Mouse (Mus musculus) thymus, postnatal 36 days (tissue): Measurements from ENCODE around the gene Gm42878.

ENCODE experiments used
- DNase-seq, 2 experiments: peaks; one replicate each; pipeline ENCODE4 v3.0.0; 2022; ENCODE audit warnings: mixed read lengths in 2 of 2

Gm42878 gene

DNA sequence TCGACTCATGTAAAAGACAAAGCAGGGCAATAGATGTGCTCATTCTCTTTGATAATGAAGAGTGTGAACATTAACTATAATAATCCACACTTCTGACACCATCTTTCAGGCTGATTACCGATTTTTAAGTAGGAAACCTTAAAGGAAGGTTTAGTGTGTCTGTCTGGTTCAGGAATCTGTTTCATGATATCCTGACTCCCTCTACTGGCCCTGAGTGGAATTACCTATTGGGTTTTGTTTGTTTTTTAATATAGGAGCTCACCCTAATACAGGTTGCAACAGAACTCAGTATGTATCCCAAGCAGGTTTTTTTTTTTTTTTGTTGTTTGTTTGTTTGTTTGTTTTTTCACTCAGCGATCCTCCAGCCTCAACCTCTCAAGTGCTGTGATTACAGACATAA lies 67.6 kb downstream of the Gm42878 start:
- no peak for DNase-seq

DNA sequence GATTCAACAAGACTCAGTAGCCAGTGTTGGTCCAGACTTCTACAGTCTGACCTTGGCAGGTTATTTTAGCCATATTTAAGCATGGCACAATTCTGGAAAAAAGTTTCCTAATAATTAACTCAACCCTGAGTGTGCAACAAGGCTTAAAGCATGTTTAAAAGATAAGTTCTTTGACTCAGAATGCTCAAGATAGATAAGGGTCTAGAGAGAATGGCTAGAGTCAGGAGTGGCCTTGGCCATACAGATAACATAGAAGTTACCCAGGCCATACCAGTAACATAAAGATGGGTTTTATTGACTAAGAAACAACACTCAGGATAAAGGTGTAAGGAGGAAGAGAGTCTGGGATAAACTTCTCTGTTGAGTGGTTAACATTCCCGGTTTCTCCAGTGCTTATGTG lies 69.2 kb downstream of the Gm42878 start:
- no peak for DNase-seq

GRCm38 (mm10) chr5:121474610-121475009 lies 70.7 kb downstream of the Gm42878 start:
- DNase-seq: no peak

DNA sequence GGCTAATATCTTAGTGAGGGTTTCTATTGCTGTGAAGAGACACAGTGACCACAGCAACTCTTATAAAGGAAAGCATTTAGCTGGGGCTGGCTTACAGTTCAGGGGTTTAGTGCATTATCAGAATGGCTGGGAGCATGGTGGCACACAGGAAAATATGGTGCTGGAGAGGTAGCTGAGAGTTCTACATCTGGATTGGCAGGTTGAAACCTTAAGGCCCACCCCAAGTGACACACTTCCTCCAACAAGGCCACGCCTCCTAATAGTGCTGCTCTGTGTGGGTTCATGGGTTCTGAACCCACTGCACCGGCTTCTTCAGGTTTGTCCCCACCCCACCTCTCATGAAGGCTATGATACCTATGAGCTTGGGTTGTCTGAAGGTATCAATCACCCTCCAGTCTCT lies 72.9 kb downstream of the Gm42878 start:
- no peak for DNase-seq

GRCm38 (mm10) chr5:121469566-121469965 lies 75.7 kb downstream of the Gm42878 start:
- DNase-seq: no peak
